Mouse (Mus musculus) hindbrain, embryonic 12.5 days (tissue): ENCODE results near the gene Larp6. TPM values are rescaled to one million over a fixed set of nuclear protein-coding genes. Genes with fewer than 3 reads are reported as not detected.

Experiments
- ATAC-seq: fragments of 200-750 bp; cut with Nextera tagmentation; 2 replicates; pipeline ENCODE4 v1.8.0; 2017; ENCODE audit warnings: moderate TSS enrichment; ENCODE audit not compliant: low FRiP score
- H3K27ac ChIP-seq: fragments of 300-500 bp; sonication (generic); 2 replicates; pipeline ENCODE4 v1.5.1; 2016; ENCODE audit warnings: mild to moderate bottlenecking
- H3K27me3 ChIP-seq: fragments of 300-500 bp; sonication (generic); 2 replicates; pipeline ENCODE4 v1.6.1; 2016; ENCODE audit warnings: mild to moderate bottlenecking
- H3K36me3 ChIP-seq: fragments of 300-500 bp; sonication (generic); 2 replicates; pipeline ENCODE4 v1.6.1; 2016; ENCODE audit warnings: mild to moderate bottlenecking
- H3K4me1 ChIP-seq: fragments of 300-500 bp; sonication (generic); 2 replicates; pipeline ENCODE4 v1.6.1; 2016
- H3K4me2 ChIP-seq: fragments of 300-500 bp; sonication (generic); replicated peaks from 2 replicates; pipeline ENCODE4 v1.6.1; 2016; ENCODE audit warnings: mild to moderate bottlenecking
- H3K4me3 ChIP-seq: fragments of 300-500 bp; sonication (generic); 2 replicates; pipeline ENCODE4 v1.5.1; 2016; ENCODE audit warnings: mild to moderate bottlenecking
- H3K9ac ChIP-seq: fragments of 300-500 bp; sonication (generic); 2 replicates; pipeline ENCODE4 v1.6.1; 2016; ENCODE audit warnings: mild to moderate bottlenecking, moderate library complexity
- H3K9me3 ChIP-seq: fragments of 300-500 bp; sonication (generic); replicated peaks from 2 replicates; pipeline ENCODE4 v1.6.1; 2016; ENCODE audit warnings: mild to moderate bottlenecking
- WGBS: fragments of 180-500 bp; shearing (Covaris S2); methylation state at CpG from one replicate; pipeline ENCODE4 v1.1.7; 2016; 5-methylcytosine and 5-hydroxymethylcytosine counted together
- polyA plus RNA-seq: library from polyadenylated mRNA; unstranded; fragments of >200 nt; fragmentation: Nextera tagmentation; extraction: Ambion mirVana; gene quantifications from 2 replicates; pipeline ENCODE4 v1.2.1, GENCODE M21; 2016

The Larp6 gene
- polyA plus RNA-seq, 1 experiment from 2014 or later: 3.7 TPM

GRCm38 (mm10) chr9:60718284-60718683 is 5.5 kb downstream of the Larp6 start:
- no peak overlapping the region for H3K27ac ChIP-seq
- no peak for ATAC-seq

DNA sequence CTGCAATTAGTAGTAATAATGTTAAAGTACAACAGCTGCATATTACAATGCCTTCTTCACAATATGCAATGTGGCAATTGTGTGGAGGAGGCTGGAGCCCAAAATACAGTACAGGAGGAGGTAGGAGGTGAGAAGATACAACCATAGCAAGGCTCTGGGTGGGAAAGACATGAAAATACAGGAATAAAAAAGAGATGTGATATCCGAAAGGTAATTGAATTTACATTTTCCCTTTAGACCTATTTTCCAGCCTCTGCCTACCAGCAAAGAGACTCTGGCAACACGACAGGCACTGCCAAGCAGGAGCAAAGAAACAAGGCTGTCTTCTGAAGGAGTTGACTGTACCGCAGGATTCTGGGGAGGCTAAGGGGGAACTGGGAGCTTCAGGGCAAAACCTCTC is 6.9 kb downstream of the Larp6 start:
- no peaks in the 10 kb centered on the region for H3K4me1 ChIP-seq
- H3K27ac ChIP-seq: no peak overlapping the region
- no peak for ATAC-seq
- H3K9ac ChIP-seq: no peak overlapping the region
- H3K27me3 ChIP-seq: peaks cover 6% of the 10 kb centered on the region; the same call in 1 of the 2 replicates
- 80% methylated on average over 3 of the region's 3 CpGs for WGBS
- no peaks in the 10 kb centered on the region for H3K36me3 ChIP-seq
- no peak overlapping the region for H3K4me2 ChIP-seq
- no peaks in the 10 kb centered on the region for H3K9me3 ChIP-seq
- H3K4me3 ChIP-seq: no peak overlapping the region

More at GRCm38 (mm10) chr9:60718284-60718683, 5.5 kb downstream of the Larp6 start:
- H3K27me3 ChIP-seq: peaks cover 9% of the 10 kb centered on the region; the same call in 1 of the 2 replicates
- no peak overlapping the region for H3K4me3 ChIP-seq
- peaks cover 7% of the 10 kb centered on the region; the same call in 1 of the 2 replicates for H3K4me1 ChIP-seq
- no peak overlapping the region for H3K4me2 ChIP-seq
- no peaks in the 10 kb centered on the region for H3K9me3 ChIP-seq
- WGBS: 52% methylated on average over 3 of the region's 3 CpGs
- no peak overlapping the region for H3K9ac ChIP-seq
- no peaks in the 10 kb centered on the region for H3K36me3 ChIP-seq

DNA sequence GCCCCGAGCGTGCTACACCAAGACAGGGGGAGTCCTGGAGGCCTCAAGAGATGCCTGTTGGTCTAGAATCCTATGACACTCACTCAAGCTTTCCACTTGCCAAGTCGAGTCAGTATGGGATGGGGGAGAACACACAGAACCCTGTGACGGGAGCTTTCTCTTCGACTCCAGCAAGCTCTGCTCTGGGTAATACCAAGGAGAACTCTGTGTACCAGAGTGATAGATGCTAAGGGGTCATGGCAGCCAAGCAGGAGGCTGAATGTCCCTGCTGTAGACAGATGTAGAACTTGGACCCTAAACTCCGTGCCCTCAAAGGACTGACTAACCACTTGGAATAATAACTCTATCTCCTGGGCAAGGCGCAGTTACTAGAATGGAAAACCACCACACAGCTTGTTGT is 12.2 kb downstream of the Larp6 start:
- no peaks in the 10 kb centered on the region for H3K27me3 ChIP-seq
- H3K4me1 ChIP-seq: no peaks in the 10 kb centered on the region
- H3K27ac ChIP-seq: no peak overlapping the region
- 93% methylated on average over 7 of the region's 7 CpGs for WGBS
- H3K9me3 ChIP-seq: no peaks in the 10 kb centered on the region
- H3K4me3 ChIP-seq: no peak overlapping the region
- no peak overlapping the region for H3K9ac ChIP-seq
- H3K36me3 ChIP-seq: no peaks in the 10 kb centered on the region
- no peak overlapping the region for H3K4me2 ChIP-seq
- ATAC-seq: no peak

DNA sequence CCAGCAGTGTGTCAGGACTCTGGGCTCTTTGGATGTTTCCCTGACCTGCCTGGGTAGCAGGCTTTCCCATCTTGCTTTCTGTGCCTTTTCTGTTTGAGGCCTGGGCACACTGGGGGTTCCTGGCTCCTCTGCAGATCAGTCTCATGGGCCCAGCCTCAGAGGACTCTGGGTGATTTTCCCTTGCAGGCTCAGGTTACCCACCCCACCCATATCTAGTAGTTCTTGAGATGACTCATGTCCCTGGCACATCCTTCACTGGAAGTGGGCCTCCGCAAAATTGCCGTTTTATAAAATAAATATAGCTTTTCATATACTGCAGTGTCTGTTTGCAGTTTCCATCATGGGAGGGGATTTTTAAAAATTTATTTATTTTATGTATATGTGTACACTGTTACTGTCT is 21.5 kb downstream of the Larp6 start:
- Histone ChIP-seq H3K9ac (no peak overlapping the region), H3K27ac (no peak overlapping the region), H3K4me2 (no peak overlapping the region), H3K4me3 (no peak overlapping the region), H3K36me3 (0 out of 2 replicates have a peak, but pooled peaks cover 9% of the 10 kb centered on the region), H3K9me3 (no peaks in the 10 kb centered on the region), H3K4me1 (no peaks in the 10 kb centered on the region), H3K27me3 (no peaks in the 10 kb centered on the region)
- 95% methylated on average over 2 of the region's 2 CpGs for WGBS
- no peak for ATAC-seq

DNA sequence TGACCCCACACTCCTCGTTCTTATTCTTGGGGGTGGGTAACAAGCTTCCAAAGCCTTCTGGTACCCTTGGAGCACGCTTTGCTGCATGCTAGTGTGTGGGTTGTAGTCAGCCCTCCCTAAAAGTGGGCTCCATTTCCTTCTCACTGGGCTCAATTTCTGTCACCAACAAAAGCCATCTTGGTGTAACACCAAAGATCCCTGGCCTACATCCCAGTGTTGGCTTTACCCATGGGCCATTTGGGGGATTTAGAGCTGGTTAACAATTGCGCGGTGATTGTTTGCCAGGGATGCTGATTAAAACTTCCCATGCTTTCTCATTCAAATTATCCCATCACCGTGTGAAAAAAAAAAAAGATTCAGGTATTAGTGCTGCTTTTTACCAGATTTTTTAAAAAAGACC is 26.3 kb downstream of the Larp6 start:
- Histone ChIP-seq H3K27me3 (no peaks in the 10 kb centered on the region), H3K4me2 (no peak overlapping the region), H3K9me3 (no peaks in the 10 kb centered on the region), H3K27ac (no peak overlapping the region), H3K4me3 (no peak overlapping the region), H3K9ac (no peak overlapping the region), H3K4me1 (0 out of 2 replicates have a peak, but pooled peaks cover 3% of the 10 kb centered on the region), H3K36me3 (0 out of 2 replicates have a peak, but pooled peaks cover 9% of the 10 kb centered on the region)
- WGBS: 94% methylated on average over 5 of the region's 5 CpGs
- no peak for ATAC-seq

DNA sequence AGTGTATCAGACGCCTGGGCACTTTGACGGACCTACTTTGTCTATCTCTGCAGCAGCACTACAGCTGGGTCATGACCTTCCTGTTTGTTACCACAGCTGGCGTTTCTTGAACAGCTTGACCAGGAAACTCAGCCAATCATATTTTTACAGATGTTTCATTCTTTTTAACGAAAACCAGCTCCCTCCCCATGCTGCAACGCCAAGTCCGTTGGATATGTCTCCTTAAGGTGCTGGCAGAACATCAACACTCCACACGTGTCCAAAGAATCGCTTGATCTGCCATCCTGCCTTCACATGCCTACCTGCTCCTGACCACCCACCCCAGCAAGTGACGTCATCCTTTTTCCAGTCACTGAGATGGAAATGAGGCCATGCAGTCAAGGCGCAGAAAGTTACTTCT is 28.6 kb downstream of the Larp6 start:
- H3K27me3 ChIP-seq: 0 out of 2 replicates have a peak, but pooled peaks cover 5% of the 10 kb centered on the region
- 0 out of 2 replicates have a peak, but pooled peaks cover 3% of the 10 kb centered on the region for H3K4me1 ChIP-seq
- H3K9me3 ChIP-seq: no peaks in the 10 kb centered on the region
- H3K27ac ChIP-seq: no peak overlapping the region
- H3K9ac ChIP-seq: no peak overlapping the region
- 0 out of 2 replicates have a peak, but pooled peaks cover 9% of the 10 kb centered on the region for H3K36me3 ChIP-seq
- no peak overlapping the region for H3K4me2 ChIP-seq
- no peak overlapping the region for H3K4me3 ChIP-seq
- no peak for ATAC-seq
- WGBS: 72% methylated on average over 10 of the region's 10 CpGs

GRCm38 (mm10) chr9:60742516-60742915 is 29.7 kb downstream of the Larp6 start:
- no peak overlapping the region for H3K4me2 ChIP-seq
- H3K4me1 ChIP-seq: 0 out of 2 replicates have a peak, but pooled peaks cover 3% of the 10 kb centered on the region
- H3K27me3 ChIP-seq: 0 out of 2 replicates have a peak, but pooled peaks cover 5% of the 10 kb centered on the region
- H3K36me3 ChIP-seq: 0 out of 2 replicates have a peak, but pooled peaks cover 2% of the 10 kb centered on the region
- H3K27ac ChIP-seq: no peak overlapping the region
- H3K9me3 ChIP-seq: no peaks in the 10 kb centered on the region
- WGBS: 76% methylated on average over 9 of the region's 9 CpGs
- no peak overlapping the region for H3K9ac ChIP-seq
- no peak for ATAC-seq
- no peak overlapping the region for H3K4me3 ChIP-seq

- Histone ChIP-seq H3K4me1 (0 out of 2 replicates have a peak, but pooled peaks cover 3% of the 10 kb centered on the region), H3K27ac (no peak overlapping the region), H3K4me2 (0 out of 2 replicates have a peak overlapping the region, but pooled peaks have one; percentile 16), H3K4me3 (no peak overlapping the region), H3K9ac (no peak overlapping the region), H3K9me3 (no peaks in the 10 kb centered on the region), H3K36me3 (no peaks in the 10 kb centered on the region), H3K27me3 (0 out of 2 replicates have a peak, but pooled peaks cover 5% of the 10 kb centered on the region)
- no peak for ATAC-seq
- WGBS: 64% methylated on average over 17 of the region's 17 CpGs
These were observed 30.6 kb downstream of the Larp6 start for GRCm38 (mm10) chr9:60743180-60743900.

DNA sequence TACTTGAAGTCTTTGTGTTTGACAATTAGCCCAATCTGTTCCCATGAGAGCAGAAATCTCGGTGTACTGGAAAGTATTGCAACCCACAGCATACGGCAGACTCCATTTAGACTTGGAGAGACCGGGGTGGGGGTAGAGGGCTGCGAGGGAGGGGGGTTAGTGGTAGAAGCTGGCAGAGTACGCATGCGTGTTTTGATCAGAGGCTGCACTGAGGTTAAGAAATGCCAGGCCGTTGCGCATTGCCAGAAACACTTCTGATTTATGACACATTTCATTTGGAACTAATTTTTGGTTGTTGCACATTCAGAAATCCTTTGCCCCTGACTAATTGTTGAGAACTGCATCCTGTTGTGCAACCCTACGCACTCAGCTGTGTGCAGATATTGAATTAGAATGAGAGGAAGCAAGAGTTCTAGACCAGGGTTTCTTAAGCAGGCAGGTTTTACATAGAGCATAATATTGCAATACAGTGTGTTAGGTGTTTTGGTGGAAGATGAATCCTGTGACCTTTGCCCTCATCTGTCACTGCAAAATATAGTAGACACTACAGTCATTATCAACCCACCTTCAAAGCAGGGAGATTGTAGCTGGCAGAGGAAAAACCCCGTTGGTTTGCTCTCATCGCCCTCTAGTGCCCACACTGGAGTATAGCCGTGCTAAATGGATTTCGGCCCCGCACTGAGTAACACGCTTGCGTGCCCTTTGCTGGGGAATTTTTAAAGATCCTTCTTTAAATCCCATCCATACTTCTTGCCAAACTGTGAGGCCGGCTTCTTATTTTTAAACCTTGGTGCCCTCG is 31.6 kb downstream of the Larp6 start:
- 0 out of 2 replicates have a peak, but pooled peaks cover 3% of the 10 kb centered on the region for H3K4me1 ChIP-seq

GRCm38 (mm10) chr9:60744971-60745370 is 32.2 kb downstream of the Larp6 start:
- Histone ChIP-seq H3K9me3 (no peaks in the 10 kb centered on the region), H3K9ac (no peak overlapping the region), H3K4me3 (no peak overlapping the region), H3K4me2 (no peak overlapping the region), H3K36me3 (no peaks in the 10 kb centered on the region), H3K27ac (no peak overlapping the region), H3K4me1 (0 out of 2 replicates have a peak, but pooled peaks cover 3% of the 10 kb centered on the region), H3K27me3 (0 out of 2 replicates have a peak, but pooled peaks cover 5% of the 10 kb centered on the region)
- 60% methylated on average over 4 of the region's 4 CpGs for WGBS
- ATAC-seq: no peak

More for the DNA sequence above, 31.6 kb downstream of the Larp6 start:
- Histone ChIP-seq H3K4me3 (no peak overlapping the region), H3K27me3 (0 out of 2 replicates have a peak, but pooled peaks cover 5% of the 10 kb centered on the region), H3K27ac (no peak overlapping the region), H3K4me2 (no peak overlapping the region), H3K9me3 (no peaks in the 10 kb centered on the region), H3K36me3 (no peaks in the 10 kb centered on the region), H3K9ac (no peak overlapping the region)
- WGBS: 50% methylated on average over 18 of the region's 18 CpGs
- no peak for ATAC-seq

GRCm38 (mm10) chr9:60746561-60746960 is 33.8 kb downstream of the Larp6 start:
- H3K9me3 ChIP-seq: no peaks in the 10 kb centered on the region
- 63% methylated on average over 6 of the region's 6 CpGs for WGBS
- no peak for ATAC-seq
- no peak overlapping the region for H3K27ac ChIP-seq
- no peaks in the 10 kb centered on the region for H3K36me3 ChIP-seq
- H3K4me2 ChIP-seq: no peak overlapping the region
- 0 out of 2 replicates have a peak, but pooled peaks cover 5% of the 10 kb centered on the region for H3K27me3 ChIP-seq
- no peak overlapping the region for H3K4me3 ChIP-seq
- no peak overlapping the region for H3K9ac ChIP-seq
- H3K4me1 ChIP-seq: 0 out of 2 replicates have a peak, but pooled peaks cover 3% of the 10 kb centered on the region

GRCm38 (mm10) chr9:60747672-60748071 is 34.9 kb downstream of the Larp6 start:
- H3K9me3 ChIP-seq: no peaks in the 10 kb centered on the region
- 93% methylated on average over 5 of the region's 5 CpGs for WGBS
- H3K9ac ChIP-seq: no peak overlapping the region
- H3K4me2 ChIP-seq: no peak overlapping the region
- 0 out of 2 replicates have a peak, but pooled peaks cover 5% of the 10 kb centered on the region for H3K27me3 ChIP-seq
- no peak overlapping the region for H3K27ac ChIP-seq
- no peak overlapping the region for H3K4me3 ChIP-seq
- 0 out of 2 replicates have a peak, but pooled peaks cover 3% of the 10 kb centered on the region for H3K4me1 ChIP-seq
- no peak for ATAC-seq
- H3K36me3 ChIP-seq: no peaks in the 10 kb centered on the region
